Mouse (Mus musculus) heart, adult 11 months (tissue): ENCODE data around the gene Ten1.
A peak's percentile ranks its signal among the peaks of the same experiment; 100 is the strongest.

ENCODE experiments used
- DNase-seq: peaks from one replicate; pipeline ENCODE4 v3.0.0; 2022

The Ten1 gene

DNA sequence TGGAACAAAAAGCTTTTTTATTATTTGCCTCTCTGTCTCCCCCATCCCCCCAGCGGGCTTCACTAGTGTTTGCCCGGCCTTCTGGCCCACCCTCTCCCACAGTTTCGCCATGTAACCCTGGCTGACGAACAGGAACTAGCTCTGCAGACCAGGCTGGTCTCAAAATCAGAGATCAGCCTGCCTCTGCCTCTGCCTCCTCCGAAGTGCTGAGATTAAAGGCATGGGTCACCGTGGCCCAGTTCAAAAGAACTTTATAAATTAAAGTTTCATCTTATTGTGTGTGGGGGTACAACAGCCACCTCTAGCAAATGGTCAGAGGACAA lies 1.1 kb upstream of the Ten1 start:
- no peak for DNase-seq

DNA sequence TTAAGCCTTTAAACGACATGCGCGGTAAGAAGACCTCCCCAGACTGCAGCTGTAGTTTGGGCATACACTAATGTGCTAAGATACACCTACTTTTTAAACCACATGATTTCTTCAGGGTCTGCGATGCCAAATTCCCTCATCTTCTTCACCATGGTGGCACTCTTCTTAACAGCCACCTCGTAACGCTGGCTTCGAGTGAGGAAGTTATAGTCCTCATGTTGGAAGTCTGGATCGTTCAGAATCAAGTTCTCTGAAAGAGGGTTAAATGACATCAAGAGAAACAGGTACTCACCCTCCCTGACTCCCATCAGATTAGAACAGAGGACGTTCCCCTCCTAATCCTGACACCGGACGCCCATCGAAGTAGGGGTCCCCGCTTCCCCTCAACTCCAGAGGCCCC lies 523 bp upstream of the Ten1 start:
- no peak for DNase-seq

DNA sequence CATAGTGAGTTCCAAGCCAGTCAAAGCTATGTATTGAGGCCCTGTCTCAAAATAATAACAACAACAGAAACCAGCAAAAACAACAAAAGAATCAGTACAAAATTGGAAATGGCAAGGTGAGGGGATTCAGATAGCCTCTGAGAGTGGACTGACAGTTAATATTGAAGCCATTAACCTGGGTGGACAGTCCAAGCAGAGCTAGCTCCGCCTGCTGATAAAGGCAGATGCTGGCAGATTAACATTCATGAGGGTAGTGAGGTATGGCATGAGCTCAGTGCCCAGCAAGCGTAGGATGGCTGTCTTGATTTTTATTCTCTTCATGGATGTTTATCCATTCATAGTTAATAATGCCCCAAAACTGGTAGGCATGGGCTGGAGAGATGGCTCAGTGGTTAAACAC lies 2.5 kb downstream of the Ten1 start:
- no peak for DNase-seq

DNA sequence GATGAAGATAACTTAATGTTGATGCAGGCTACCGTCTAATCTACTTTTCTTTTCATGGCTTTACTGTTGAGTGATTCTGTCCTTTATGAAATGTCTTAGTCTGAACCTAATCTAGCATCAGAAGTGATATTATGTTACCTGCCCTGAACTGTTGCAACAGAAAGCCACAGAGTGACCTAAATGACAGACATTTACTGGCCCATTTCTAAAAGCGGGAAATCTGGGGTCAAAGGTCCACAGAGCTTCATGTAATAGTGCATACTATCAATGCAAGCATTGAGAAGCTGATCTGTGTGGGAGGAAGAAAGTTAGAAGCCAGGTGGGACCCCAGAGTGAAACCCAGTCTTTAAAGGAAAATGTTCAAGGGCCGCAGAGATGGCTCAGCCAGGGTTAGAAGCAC lies 4.5 kb downstream of the Ten1 start:
- DNase-seq = no peak

DNA sequence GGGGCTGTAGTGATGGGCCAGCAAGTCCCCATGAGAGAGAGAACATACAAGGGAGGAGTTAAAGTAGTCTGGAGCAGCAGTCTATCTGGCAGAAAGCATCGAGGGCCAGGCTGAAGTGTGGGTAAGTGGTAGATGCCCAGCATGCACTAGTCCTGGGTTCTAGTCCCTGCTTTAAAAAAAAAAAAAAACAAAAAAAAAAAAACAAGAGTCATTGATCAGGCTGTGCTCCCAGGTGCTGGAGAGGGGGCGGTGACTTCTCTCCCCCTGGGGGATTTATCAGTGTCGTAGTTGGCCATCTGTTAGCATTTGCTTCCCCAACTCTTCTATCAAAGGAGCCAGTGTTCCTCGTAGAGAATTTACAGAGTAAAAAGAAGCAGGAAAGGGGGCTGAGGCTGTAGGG lies 8.0 kb downstream of the Ten1 start:
- no peak for DNase-seq

DNA sequence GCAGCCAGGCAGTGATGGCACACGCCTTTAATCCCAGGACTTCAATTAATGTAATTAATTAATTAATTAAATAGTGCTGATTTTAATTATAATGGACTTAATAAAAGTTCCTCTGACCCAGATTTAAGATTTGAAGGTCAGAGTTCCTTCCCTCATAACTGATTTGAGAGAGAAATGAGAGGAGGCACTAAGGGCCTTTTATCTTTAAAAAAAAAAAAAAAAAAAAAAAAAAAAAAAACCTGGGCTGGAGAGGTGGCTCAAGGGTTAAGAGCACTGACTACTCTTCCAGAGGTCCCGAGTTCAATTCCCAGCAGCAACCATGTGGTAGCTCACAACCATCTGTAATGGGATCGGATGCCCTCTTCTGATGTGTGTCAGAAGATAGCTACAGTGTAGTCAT lies 10.0 kb downstream of the Ten1 start:
- no peak for DNase-seq

DNA sequence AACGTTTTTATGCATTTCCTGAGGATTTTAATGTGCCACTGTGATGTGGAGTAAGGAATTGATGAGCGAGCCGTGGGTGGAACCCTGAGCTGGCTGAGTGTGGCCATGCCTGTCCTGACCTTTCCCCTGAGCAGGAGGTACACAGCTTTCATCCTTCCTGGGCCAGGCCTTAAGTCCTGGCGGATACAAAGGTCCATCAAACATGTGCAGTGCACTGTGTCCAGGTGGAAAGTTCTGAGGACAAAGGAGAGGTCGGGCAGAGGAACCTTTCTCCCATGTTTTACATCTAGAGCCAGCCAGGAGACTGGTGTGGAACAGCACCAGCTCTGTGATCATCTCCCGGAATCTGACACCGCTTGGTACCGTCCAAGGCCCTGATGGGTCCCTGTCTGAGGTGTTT lies 10.6 kb downstream of the Ten1 start:
- no peak for DNase-seq

DNA sequence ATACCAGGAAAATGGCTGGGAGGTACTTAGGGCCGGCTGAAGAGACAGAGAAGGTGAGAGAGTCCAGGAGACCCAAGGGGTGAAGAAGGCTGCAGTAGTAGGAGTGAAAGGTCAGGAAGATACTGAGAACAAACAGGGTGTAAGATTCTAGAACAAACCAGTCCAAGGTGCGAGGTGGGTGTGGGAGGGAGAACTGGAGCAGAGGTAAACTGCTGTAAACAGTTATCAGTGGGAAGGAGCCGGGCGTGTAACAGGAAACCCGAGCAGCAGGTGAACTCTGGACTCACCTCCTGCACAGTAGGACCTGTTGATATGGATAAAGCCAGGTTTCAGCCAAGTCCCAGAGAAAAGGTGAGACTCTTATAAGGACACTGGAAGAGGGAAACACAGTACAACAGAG lies 12.0 kb downstream of the Ten1 start:
- DNase-seq = no peak

DNA sequence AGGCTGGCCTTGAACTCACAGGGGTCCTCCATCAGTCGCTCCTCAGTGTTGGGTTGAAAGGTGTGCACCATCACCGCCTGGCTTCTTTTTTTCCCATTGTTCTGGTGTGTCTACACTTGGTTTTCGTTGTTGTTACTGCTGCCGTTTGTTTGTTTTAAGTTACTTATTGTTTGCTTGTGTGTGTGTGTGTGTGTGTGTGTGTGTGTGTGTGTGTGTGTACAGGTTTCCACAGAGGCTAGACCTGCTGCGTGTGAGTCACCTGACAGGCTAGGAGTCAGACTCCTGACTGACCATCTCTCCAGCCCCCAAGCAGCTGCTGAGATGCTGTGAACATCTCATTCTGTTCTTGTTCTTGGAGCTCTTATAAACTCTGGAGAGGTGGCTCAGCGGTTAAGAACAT lies 14.2 kb downstream of the Ten1 start:
- no peak for DNase-seq

DNA sequence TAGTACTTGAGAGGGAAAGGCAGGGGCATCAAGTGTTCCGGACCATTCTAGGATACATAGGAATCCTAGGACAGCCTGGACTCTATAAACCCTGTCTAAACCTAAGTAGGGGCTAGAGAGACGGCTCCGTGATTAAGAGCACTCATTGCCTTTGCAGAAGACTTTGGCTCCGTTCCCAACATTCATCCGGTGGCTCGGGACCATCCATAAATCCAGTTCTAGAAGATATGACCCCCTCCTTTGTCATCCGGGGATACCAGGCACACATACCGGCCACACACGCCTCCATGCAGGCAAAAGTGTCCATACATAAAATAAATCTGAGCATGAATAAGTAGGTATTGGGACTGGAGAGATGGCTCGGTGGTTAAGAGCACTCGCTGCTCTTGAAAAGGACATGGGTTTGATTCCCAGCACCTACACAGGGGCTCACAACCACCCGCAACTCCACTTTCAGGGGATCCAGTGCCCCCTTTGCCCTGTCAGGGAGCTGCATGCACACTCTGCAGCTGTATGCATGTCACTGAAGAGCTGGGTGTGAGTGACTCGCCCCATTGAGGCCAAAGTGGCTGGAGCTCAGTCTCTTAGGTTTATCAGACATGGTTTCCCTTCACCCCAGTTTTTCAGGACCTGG lies 15.3 kb downstream of the Ten1 start:
- DNase-seq = no peak

DNA sequence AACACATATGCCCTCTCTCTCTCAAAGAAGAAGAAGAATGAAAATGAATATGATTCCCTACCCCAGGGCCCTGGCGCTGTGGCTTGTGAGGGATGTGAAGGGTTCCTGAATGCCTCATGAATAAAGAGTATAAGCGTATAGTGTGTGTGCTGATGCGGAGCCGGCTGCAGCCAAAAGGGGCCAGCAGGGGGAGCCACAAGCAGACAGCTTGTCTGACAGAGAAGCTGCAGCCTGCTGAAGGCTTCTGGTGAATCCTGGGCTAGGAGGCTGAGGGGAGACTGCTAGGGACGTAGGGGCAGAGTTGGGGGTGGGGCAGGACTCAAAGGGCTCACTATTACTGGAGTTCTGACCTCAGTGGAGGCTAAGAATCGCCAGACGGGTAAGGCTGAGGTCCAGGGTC lies 16.5 kb downstream of the Ten1 start:
- DNase-seq = no peak

DNA sequence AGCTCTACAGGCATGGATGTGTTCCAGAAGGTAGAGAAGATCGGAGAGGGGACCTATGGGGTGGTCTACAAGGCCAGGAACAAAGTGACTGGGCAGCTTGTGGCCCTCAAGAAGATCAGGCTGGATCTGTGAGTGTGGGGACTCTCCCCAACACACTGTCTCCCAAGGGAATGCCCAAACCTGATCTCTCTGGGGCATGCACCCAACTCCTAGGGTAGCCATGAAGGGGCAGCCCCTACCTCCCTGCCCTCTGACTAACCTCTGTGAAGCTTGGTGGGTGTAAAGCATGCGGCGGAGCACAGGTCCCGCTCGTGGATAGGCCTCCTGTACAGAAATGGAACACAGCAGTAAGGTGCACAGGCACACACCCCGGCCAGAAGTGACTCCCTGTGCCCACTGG lies 17.3 kb downstream of the Ten1 start:
- no peak for DNase-seq

DNA sequence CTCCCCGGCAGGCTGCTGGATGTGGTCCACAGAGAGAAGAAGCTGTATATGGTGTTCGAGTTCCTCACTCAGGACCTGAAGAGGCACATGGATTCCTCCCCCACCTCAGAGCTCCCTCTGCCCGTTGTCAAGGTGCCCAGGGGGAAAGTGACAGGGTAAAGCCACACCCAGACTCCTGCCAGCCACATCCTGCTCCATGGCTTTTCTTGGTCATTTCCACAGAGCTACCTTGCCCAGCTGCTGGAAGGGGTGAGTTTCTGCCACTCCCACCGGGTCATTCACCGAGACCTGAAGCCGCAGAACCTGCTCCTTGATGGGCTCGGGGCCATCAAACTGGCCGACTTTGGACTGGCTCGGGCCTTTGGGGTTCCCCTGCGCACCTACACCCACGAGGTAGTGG lies 17.9 kb downstream of the Ten1 start:
- DNase-seq = no peak

DNA sequence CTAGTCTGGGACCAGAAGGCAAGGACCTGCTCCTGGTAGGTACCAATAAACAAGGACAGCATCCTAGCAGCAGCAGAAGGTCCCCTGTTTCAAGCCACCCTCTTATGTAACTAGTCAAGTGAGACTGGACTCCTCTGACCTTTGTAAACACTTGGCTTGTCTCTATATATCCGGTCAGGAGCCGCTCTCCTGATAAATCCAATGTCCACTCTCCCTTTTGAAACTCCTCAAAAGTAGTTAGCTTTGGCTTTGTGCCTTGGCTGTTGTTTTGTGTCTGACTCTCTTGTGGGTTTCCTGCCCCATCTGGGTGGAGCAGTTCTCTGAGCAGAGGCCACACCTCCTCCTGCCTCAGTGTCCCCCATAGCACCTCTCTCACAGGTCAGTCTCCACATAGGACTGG lies 19.6 kb downstream of the Ten1 start:
- DNase-seq = peak; percentile 98

DNA sequence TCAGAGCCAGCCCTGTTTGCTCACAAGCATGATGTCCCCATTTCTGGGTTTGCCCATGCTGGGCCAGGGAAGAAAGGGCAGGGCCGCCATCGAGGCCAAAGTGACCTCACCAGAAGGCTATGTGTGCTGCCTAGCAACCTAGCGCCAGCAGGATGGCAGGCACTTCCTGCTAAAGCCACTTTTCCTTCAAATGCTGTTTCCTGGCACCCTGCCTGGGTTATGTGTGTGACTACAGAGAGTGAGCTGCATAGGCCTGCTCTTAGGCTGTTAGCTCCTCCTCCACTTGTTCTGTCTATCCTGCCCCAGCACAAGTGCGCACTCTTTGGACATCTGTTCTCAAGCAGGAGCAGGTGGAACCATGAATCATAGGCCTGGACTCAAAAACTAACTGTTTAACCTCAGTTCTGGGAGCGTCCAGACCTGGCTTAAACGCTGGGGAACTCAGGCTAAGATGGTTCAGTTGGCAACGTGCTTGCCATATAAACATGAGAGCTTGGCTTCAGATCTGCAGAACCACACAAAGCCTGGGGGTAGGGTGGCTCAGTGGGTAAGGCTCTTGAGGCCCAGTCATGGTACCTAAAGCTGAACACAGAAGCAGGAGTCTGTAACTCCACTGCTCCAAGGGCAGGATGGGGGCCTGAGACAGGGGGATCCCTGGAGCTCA lies 20.2 kb downstream of the Ten1 start:
- DNase-seq = peak; percentile 99

DNA sequence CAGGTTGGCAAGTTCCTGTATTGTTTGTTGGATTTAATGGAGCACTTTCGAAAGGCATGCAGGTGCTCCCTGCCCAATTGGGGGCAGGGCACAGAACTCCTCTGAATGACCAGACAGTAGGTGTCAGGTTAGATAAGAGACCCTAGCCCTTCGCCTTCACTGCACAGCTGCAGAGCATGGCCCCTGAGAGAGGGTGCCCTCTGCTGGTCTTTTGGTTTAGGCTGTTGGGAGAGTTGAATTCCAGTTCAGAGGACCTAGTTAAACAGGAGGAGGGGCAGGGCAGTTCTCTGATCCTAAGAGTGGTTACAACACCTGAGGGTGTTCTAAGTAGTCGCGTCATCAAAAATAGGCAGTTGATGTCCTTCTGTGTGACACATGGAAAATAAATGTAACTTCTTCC lies 21.2 kb downstream of the Ten1 start:
- DNase-seq = peak; percentile 95

DNA sequence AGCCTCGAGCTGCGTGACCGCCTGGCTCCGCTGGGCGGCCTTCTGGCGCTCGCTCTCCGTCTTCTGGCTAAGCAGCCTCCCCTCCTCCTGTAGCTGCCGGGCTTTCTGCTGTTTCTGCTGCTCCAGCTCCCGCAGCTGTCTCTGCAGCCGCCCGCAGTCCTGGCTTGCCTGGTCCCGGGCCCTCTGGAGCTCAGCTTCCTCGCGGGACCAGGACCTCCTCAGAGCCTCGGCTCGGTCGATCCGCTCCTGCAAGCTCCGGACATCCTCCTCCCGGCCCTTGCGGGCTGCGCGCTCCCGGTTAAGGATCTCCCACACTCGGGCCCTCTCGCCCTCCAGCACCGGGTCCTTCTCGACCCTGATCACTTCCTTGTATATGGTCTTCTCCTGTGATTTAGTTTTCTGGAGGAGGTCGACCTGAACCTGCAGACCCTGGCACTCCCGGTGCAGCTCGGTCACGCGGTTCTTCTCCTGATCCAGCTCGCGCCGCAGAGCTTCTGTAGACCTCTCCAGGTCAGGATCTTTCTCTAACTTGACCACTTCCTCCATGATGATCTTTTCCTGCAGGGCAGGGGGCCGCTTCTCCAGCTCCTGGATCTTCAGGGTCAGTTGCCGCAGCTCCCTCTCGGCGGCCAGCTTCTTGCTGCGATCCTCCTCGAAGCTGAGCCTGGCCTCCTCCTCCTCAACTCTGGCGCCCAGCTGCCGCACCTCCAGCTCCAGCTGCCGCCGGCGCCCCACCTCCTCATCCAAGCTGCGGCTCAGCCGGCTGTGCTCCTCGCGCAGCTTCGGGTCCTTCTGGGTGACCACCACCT lies 23.5 kb downstream of the Ten1 start:
- DNase-seq = peak; percentile 93

DNA sequence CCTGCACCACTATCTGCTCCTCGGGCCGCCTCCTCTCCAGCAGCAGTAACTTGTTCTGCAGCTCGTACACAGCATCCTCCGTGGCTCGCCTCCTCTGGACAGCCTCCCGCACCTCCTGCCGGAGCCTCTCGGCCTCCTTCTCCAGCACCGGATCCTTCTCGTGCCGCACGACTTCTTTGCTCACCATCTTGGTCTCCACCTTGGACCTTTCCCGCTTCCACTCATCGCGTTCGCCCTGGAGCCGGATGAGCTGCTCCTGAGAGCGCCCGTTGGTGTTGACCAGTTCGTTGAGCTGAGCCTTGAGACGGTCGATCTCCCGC lies 24.0 kb downstream of the Ten1 start:
- DNase-seq = no peak

DNA sequence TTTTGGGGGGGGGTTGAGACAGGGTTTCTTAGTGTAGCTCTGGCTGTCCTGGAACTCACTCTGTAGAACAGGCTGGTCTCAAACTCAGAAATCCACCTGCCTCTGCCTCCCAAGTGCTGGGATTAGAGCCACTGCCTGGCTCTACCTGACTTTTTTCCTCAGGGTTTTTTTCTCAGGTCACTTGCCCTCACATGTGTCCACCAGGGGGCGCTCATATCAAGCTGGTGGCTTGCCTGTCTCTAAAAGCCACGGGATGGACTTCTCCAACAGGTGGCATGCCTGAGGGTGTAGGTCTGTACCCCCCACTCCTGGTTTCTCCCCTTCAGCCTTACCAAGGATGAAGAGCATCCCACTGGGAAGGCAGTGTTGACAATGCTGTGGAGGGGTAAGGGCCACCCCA lies 27.8 kb downstream of the Ten1 start:
- peak; percentile 95 for DNase-seq

DNA sequence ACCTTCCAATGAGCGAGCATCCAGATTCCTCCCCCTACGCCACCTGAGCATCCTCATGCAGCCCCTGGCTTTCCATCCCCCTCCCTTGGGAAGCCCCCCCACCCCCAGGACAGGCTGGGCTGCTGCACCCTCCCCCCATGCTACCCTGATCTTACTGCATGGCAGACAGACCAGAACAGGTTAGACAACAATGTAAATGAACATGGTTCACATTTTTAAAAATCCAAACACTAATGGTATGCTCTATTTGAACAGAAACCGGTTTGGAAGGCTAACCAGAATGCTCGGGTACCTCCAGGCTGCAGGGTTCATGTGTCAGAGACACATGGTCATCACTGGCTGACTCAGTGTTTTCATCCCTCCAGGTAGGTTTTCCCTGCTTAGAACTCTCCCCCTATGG lies 30.0 kb downstream of the Ten1 start:
- DNase-seq = no peak

DNA sequence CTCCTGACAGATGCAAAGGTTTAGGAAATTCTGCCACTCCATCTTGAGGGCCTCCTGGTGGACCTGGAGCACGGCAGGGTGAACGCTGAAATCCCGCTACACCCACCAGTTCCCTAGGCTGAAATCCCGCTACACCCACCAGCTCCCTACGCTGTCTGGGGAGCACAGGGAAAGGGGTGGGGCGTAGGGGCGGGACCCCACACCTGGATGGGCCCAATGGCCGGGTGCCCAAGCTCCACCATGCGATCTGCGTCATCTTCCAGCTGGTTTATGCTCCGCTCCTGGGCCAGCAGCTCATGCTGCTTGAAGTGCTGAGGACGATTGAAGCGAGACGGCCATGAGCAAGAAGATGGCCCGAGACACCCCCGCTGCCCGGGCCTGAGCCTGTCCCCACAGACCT lies 33.8 kb downstream of the Ten1 start:
- DNase-seq = no peak

DNA sequence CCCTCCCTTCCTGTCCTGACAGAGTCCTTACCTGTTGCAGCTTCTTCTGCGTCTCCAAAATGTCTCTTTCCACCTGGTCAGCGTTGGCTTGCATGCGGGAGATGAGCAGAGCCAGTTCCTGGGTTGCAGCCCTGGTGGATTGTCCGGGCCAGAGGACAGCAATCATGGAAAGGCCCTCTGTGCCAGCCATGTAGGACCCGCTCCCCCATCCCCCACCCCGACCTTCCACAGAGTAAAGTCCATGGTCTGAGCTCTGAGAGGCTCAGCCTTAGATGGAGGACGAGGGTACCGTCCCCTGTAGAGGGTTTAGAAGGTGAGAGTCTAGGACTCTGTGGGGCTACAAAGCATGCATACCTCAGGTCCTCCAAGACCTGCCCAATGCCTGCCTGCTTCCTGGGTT lies 36.2 kb downstream of the Ten1 start:
- DNase-seq = no peak

DNA sequence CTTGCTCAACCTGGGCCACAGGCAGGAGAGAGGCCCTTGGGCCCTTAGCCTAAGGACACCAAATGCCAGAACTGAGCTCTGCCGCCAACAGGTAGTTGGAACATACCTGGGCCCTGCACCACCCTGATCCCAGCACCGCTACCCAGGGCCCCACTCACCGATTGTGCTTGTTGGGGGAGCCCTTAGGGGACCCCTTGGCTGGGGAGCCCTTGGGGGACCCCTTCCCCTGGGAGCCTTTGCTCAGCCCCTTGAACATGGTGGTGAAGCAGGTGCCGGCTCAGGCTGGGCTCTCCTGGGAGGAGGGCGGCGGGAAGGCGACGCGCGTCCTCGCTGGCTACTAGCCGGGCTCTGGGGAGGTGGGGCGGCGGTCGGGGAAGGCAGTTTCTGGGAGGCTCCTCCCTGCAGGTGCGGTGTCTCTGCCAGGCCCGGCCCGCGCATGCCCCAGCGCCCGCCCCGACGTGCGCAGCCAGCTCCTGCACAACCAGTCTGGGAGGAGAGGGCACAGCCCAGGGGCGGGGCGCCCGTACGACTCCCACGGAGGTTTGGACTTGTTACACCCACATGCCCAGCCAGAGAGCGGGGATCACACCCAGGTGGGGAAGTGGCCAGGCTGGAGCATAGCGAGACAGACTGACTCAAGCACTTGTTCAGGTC lies 39.2 kb downstream of the Ten1 start, which contains the start of gene Evpl:
Gene Evpl, minus strand, starts transcription at position 336 of the 654 bp plus-strand sequence.
- peak; percentile 96 for DNase-seq

DNA sequence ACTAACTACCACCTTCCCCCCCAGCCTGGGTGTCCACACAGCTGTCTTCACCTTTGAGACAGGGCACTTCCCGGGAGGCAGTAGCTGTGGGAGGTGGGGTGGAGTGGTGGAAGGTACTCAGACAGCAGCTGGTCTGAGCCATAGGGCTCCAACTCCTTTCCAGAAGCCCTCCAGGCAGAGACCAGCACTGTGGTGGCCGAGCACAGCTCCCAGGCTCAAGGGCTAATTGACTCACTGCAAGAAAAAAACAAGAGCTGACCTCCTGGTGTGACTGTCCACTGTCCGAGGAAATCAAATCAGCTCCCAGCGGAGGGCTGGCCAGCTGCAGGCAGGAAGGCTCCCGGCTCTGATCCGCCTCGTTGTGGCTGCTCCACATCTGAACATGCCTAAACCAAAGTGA lies 41.1 kb downstream of the Ten1 start:
- no peak for DNase-seq
